Mouse (Mus musculus) midbrain, postnatal 0 days (tissue): ENCODE results near the gene Zfp747. TPM values are rescaled to one million over a fixed set of nuclear protein-coding genes. Genes with fewer than 3 reads are reported as not detected.
A peak's percentile ranks its signal among the peaks of the same experiment; 100 is the strongest.
"Not testable (repeated sequence)": the region's sequence is repeated elsewhere in the genome, so short reads cannot be mapped to it uniquely, and the experiment has no call there.

Source experiments
- ATAC-seq: fragments of 200-750 bp; cut with Nextera tagmentation; 2 replicates; pipeline ENCODE4 v1.8.0; 2017; ENCODE audit warnings: moderate number of reproducible peaks, mild to moderate bottlenecking, moderate TSS enrichment, moderate library complexity; ENCODE audit not compliant: low FRiP score
- DNase-seq: peaks from one replicate; pipeline ENCODE4 v3.0.0-alpha.2; 2015; ENCODE audit warnings: low spot score
- H3K27ac ChIP-seq: fragments of 300-500 bp; sonication (generic); 2 replicates; pipeline ENCODE4 v1.5.1; 2014; ENCODE audit warnings: low read depth, mild to moderate bottlenecking, low read length, mixed read lengths
- H3K27me3 ChIP-seq: fragments of 300-500 bp; sonication (generic); 2 replicates; pipeline ENCODE4 v1.6.1; 2014; ENCODE audit warnings: low read length, control low read depth, mixed read lengths; ENCODE audit not compliant: insufficient read depth
- H3K36me3 ChIP-seq: fragments of 300-500 bp; sonication (generic); 2 replicates; pipeline ENCODE4 v1.6.1; 2014; ENCODE audit warnings: low read length, control low read depth, mixed read lengths; ENCODE audit not compliant: insufficient read depth
- H3K4me1 ChIP-seq: fragments of 300-500 bp; sonication (generic); 2 replicates; pipeline ENCODE4 v1.6.1; 2014; ENCODE audit warnings: mild to moderate bottlenecking, control low read depth, antibody characterized with exemption, low read length, mixed read lengths; ENCODE audit not compliant: insufficient read depth
- H3K4me2 ChIP-seq: fragments of 300-500 bp; sonication (generic); 2 replicates; pipeline ENCODE4 v1.6.1; 2014; ENCODE audit warnings: low read depth, mild to moderate bottlenecking, low read length, mixed read lengths; ENCODE audit not compliant: poor library complexity, severe bottlenecking
- H3K4me3 ChIP-seq: fragments of 300-500 bp; sonication (generic); 2 replicates; pipeline ENCODE4 v1.5.1; 2014; ENCODE audit warnings: low read depth, mild to moderate bottlenecking, low read length, moderate library complexity
- H3K9ac ChIP-seq: fragments of 300-500 bp; sonication (generic); replicated peaks from 2 replicates; pipeline ENCODE4 v1.6.1; 2014; ENCODE audit warnings: mild to moderate bottlenecking, low read length, moderate library complexity, mixed read lengths; ENCODE audit not compliant: poor library complexity, severe bottlenecking
- H3K9me3 ChIP-seq: fragments of 300-500 bp; sonication (generic); 2 replicates; pipeline ENCODE4 v1.6.1; 2016; ENCODE audit warnings: low read length, control low read depth
- CTCF ChIP-seq: IDR thresholded peaks from 2 replicates; pipeline ENCODE4 v1.5.1; 2016; ENCODE audit warnings: antibody characterized with exemption, mild to moderate bottlenecking
- WGBS: fragments of 180-500 bp; shearing (Covaris S2); extraction: QIAGEN DNeasy Blood & Tissue Kit; methylation state at CpG from one replicate; pipeline ENCODE4 v1.1.7; 2014; 5-methylcytosine and 5-hydroxymethylcytosine counted together
- polyA plus RNA-seq: library from polyadenylated mRNA; unstranded; fragments of >200 nt; fragmentation: Nextera tagmentation; extraction: Ambion mirVana; gene quantifications from 2 replicates; pipeline ENCODE4 v1.2.1, GENCODE M21; 2015
- total RNA-seq: library from RNA; depleted of rRNA; stranded (reverse); fragments of >200 nt; gene quantifications from 2 replicates; pipeline ENCODE4 v1.2.3, GENCODE M21; 2014

Gene Zfp747
- total and polyA plus RNA-seq, 2 experiments from 2014 or later, result 4.0 to 8.3 TPM

DNA sequence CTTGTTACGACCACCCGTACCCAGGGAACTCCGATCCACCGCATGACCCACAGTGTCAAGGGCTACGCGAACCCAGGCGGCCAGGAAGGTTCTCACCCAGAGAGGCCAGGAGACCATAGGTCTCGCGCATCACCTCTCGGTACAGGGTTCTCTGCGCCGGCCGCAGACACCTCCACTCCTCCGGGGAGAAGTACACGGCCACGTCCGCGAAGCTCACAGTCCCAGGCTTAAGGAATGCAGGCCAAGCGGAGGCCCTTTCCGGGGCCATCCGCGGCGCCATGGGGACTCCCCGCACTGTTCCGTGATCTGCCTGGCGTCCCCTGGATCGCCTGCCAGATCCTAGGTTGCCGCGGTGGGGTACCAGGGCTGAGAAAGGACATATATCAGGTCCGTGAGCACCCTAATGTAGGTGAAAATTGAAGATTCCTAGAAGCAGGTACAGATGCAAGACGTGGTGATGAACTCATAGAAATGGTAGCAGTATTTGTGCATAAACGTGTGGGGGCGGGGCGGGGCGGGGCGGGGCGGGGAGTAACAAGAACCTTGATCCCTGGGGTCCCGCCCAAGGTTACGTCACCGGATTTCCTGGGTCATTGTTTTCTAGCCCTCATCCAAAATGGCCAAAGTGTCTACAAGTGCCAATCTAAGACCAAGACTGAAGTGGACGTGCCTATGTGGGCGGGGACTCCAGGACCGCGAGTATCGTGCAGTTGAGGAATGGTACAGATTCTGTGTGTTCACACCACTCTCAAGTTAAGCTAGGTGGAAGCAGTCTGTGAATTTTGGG, 17.5 kb upstream of the Zfp747 start, which contains the start of gene E430018J23Rik:
TSS of gene E430018J23Rik (minus strand) at position 473 of the 787 bp plus-strand sequence.
- WGBS, result under 1% methylated on average over 45 of the region's 45 CpGs
- H3K36me3 ChIP-seq, result no peaks in the 10 kb centered on the region; the same call in 1 of the 2 replicates
- peaks cover 6% of the 10 kb centered on the region; the same call in 1 of the 2 replicates for H3K4me1 ChIP-seq
- H3K4me3 ChIP-seq, result peak within 1 kb of the TSS; percentile 58
- TF ChIP-seq CTCF, result peak; percentile 15; the same call in 1 of the 2 replicates
- peak; percentile 94 for ATAC-seq
- H3K9me3 ChIP-seq, result no peaks in the 10 kb centered on the region
- DNase-seq, result peak; percentile 99
- peaks cover 4% of the 10 kb centered on the region; the same call in 1 of the 2 replicates for H3K27me3 ChIP-seq
- H3K9ac ChIP-seq, result peak within 1 kb of the TSS; percentile 89
- H3K4me2 ChIP-seq, result peak within 1 kb of the TSS; percentile 64
- peak within 1 kb of the TSS; percentile 85 for H3K27ac ChIP-seq

DNA sequence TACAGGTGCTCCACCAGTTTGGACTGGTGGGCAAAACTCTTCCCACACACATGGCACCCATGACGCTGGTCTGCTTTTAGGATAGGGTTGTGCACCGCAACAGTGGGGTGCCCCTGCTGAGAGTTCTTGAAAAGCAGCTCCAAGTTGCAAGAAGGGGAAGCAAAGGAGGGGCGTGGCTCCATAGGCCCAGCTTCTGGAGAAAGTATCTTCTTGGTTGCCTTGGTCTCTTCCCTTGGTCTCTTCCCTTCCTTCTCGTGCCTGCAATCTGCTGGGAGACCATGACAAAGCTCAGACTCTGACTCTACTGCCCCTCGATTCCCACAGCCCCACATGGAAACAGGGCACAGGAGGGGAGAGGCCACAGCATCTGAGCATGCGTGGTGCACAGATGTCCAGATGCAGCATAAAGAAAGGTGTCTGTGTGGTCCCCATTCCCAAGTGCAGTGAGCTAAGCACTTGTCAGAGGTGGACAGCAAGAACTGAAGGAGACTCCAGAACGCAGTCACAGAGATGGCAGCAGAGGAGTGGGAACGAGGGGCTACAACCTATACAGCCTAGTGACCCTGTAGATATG, 16.5 kb upstream of the Zfp747 start:
- Histone ChIP-seq H3K4me2 (peak overlapping the region; percentile 64), H3K9me3 (no peaks in the 10 kb centered on the region), H3K27me3 (no peaks in the 10 kb centered on the region), H3K4me1 (peaks cover 6% of the 10 kb centered on the region; the same call in 1 of the 2 replicates), H3K4me3 (peak overlapping the region; percentile 58; the same call in 1 of the 2 replicates), H3K27ac (no peak overlapping the region), H3K36me3 (no peaks in the 10 kb centered on the region; the same call in 1 of the 2 replicates), H3K9ac (peak overlapping the region; percentile 89; the same call in 1 of the 2 replicates)
- WGBS, result 88% methylated on average over 8 of the region's 8 CpGs
- no peak for TF ChIP-seq CTCF
- no peak for DNase-seq
- ATAC-seq, result no peak

DNA sequence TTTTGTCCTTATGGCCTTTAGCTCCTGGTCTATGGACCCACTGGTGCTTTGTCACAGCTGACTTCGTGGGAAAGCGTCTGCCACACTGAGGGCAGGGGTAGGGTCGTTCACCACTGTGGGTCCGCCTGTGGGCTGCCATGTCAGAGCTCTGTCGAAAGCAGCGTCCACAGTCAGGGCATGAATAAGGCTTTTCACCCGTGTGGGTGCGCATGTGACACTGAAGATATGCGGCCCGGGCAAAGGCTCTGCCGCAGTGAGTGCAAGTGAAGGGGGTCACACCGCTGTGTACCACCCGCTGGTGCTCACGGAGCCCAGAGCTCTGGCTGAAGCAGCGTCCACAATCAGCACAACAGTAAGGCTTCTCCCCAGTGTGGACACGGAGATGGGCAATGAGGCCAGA, 15.7 kb upstream of the Zfp747 start:
- H3K27ac ChIP-seq, result no peak overlapping the region
- no peak for TF ChIP-seq CTCF
- ATAC-seq, result no peak
- H3K27me3 ChIP-seq, result no peaks in the 10 kb centered on the region
- no peaks in the 10 kb centered on the region for H3K9me3 ChIP-seq
- H3K4me2 ChIP-seq, result no peak overlapping the region
- DNase-seq, result no peak
- WGBS, result 95% methylated on average over 16 of the region's 16 CpGs
- no peak overlapping the region for H3K4me3 ChIP-seq
- H3K9ac ChIP-seq, result no peak overlapping the region
- H3K4me1 ChIP-seq, result peaks cover 6% of the 10 kb centered on the region; the same call in 1 of the 2 replicates
- H3K36me3 ChIP-seq, result no peaks in the 10 kb centered on the region; the same call in 1 of the 2 replicates

DNA sequence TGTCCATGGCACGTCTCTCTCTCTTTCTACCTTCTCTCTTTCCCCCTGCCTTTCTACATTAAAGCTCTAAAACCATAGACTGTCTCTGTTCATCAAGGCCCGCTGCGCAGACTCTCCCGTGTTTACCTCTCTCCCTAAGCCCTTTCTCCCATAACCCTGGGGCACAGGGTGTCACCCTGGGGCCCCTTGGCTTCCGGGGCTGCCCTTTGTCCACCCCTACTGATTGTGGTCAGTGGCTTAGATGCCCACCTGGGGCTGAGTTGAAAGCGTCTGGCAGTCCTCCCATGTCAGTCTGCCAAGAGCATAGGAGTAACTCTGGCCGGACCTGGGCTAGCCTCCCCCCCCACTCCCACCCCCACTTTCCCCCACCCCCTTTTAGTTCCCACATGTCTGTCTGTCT, 14.5 kb upstream of the Zfp747 start:
- H3K4me3 ChIP-seq, result no peak overlapping the region
- no peak overlapping the region for H3K9ac ChIP-seq
- 76% methylated on average over 7 of the region's 7 CpGs for whole genome bisulfite sequencing

DNA sequence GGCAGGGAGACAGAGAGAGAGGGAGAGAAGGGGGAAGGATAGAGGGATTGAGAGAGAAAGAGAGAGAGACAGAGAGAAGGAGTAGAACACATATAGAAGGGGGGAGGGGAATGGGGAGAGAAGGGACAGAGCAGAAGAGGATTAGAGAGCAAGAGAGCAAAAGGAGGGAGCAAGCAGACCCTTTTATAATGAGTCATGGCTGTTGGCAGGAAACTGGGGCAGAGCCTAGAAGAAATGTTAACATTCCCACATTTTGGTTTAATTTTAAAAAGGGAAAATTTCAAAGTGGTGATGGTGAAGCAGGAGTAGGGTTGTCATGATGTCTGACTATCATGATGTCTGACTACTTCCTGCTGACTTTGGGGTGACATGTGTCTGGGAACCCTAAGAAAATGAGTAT, 12.4 kb upstream of the Zfp747 start:
- H3K27me3 ChIP-seq, H3K4me2 ChIP-seq, DNase-seq, H3K9ac ChIP-seq, H3K36me3 ChIP-seq, H3K27ac ChIP-seq, ATAC-seq, H3K4me1 ChIP-seq, H3K4me3 ChIP-seq, H3K9me3 ChIP-seq: not testable (repeated sequence)

More for the DNA sequence above, 14.5 kb upstream of the Zfp747 start:
- Histone ChIP-seq H3K27me3 (no peaks in the 10 kb centered on the region), H3K36me3 (no peaks in the 10 kb centered on the region; the same call in 1 of the 2 replicates), H3K27ac (no peak overlapping the region), H3K9me3 (no peaks in the 10 kb centered on the region), H3K4me1 (peaks cover 6% of the 10 kb centered on the region; the same call in 1 of the 2 replicates), H3K4me2 (no peak overlapping the region)
- ATAC-seq (no peak), DNase-seq (no peak)
- no peak for TF ChIP-seq CTCF
